In the genomic region with DNA sequence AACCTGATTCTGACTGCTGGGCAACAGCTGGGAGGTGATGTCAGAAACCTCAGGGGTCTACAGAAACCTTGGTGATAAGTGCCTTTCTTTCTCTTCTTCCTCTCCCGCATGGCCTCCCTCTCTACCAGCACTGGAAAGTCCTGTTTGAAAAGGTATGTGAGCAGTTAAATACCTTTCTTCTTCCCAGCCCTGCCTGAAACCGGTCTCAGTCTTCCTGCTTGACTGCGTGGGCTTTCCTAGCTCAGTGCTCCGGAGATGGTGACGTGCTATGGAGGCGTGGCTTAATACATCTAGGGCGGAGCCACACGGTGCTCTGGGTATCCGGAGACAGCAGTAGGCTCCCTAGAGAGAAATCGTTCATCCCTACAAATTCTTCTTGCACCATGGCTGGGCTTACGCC, we compare ENCODE assay signal across 9 mouse cellular contexts. TPM values are rescaled to one million over a fixed set of nuclear protein-coding genes. Genes with fewer than 3 reads are reported as not detected.
A peak's percentile ranks its signal among the peaks of the same experiment; 100 is the strongest.
DNase-seq lines count a peak whose midpoint lies in the region; ATAC-seq and TF ChIP-seq lines count a peak whose summit lies in the region.
"Had no signal": no experiment of that assay in that cellular context is flagged by ENCODE, and none has a peak within 500 bp of the region (broad histone marks: within the 10 kb centered on the region; RNA-seq: fewer than 3 reads in every experiment).

No protein-coding gene starts in this region.

- H3K36me3 ChIP-seq in hindbrain, embryonic 11.5 days (ENCODE audit: control insufficient read depth, insufficient read depth, low read length): no peaks in the 10 kb centered on the region
- no peaks in the 10 kb centered on the region for H3K36me3 ChIP-seq in lung, embryonic 14.5 days (ENCODE audit: insufficient read depth)

- peak overlapping the region; percentile 98 for H3K4me2 ChIP-seq in hindbrain, embryonic 11.5 days (replicated peaks; ENCODE audit: low read depth, low read length)
- peak overlapping the region; percentile 99 for H3K4me2 ChIP-seq in lung, embryonic 14.5 days

- H3K9me3 ChIP-seq in hindbrain, embryonic 11.5 days (ENCODE audit: control insufficient read depth, low read length): no peaks in the 10 kb centered on the region
- H3K9me3 ChIP-seq in lung, embryonic 14.5 days (ENCODE audit: low read depth, low read length): no peaks in the 10 kb centered on the region

- peak; percentile 69 for DNase-seq in Muller cell, postnatal 12 days (ENCODE audit: inconsistent ontology term)
- DNase-seq in cerebellum, adult 9-11 months: peak; percentile 45
- DNase-seq in frontal cortex, postnatal 14 days (ENCODE audit: low spot score in 2 of 2): peak; percentile 70 to 77
- DNase-seq in hindbrain, embryonic 11.5 days (ENCODE audit: low spot score): peak; percentile 87
- peak; percentile 57 for DNase-seq in layer of hippocampus, adult 9-10 months (ENCODE audit: low spot score)
- peak; percentile 90 for DNase-seq in lung, embryonic 14.5 days
- peak; percentile 84 for DNase-seq in thymus, postnatal 14 days

- peak overlapping the region; percentile 60 for H3K27ac ChIP-seq in hindbrain, embryonic 11.5 days (ENCODE audit: low read depth, low read length)
- H3K27ac ChIP-seq in lung, embryonic 14.5 days (ENCODE audit: low read depth): no peak overlapping the region

- H3K4me1 ChIP-seq in hindbrain, embryonic 11.5 days (replicated peaks; ENCODE audit: control insufficient read depth, insufficient read depth, low read length): peaks cover 4% of the 10 kb centered on the region; the same call in 1 of the 2 replicates
- peaks cover 15% of the 10 kb centered on the region for H3K4me1 ChIP-seq in lung, embryonic 14.5 days (ENCODE audit: insufficient read depth)

- H3K27me3 ChIP-seq in hindbrain, embryonic 11.5 days (ENCODE audit: control insufficient read depth, insufficient read depth, low read length): no peaks in the 10 kb centered on the region; the same call in 1 of the 2 replicates
- H3K27me3 ChIP-seq in lung, embryonic 14.5 days (ENCODE audit: insufficient read depth, low read length): peaks cover 39% of the 10 kb centered on the region

- peak; percentile 69 for ATAC-seq in hindbrain, embryonic 11.5 days (ENCODE audit: low FRiP score)
- peak; percentile 59; the same call in 1 of the 2 replicates for ATAC-seq in lung, embryonic 14.5 days (ENCODE audit: insufficient read depth)
- ATAC-seq in neutrophil, adult 5-6 weeks (ENCODE audit: extremely low read depth, insufficient number of reproducible peaks, low FRiP score, poor library complexity, severe bottlenecking): peak; percentile 60; the same call in 1 of the 2 replicates

- 2% methylated on average over 11 of the region's 11 CpGs for WGBS in hindbrain, embryonic 11.5 days
- WGBS in lung, embryonic 14.5 days: 2% methylated on average over 11 of the region's 11 CpGs

- peak overlapping the region; percentile 83 for H3K9ac ChIP-seq in hindbrain, embryonic 11.5 days (ENCODE audit: low read depth, low read length)
- H3K9ac ChIP-seq in lung, embryonic 14.5 days: no peak overlapping the region

- no peak for TF ChIP-seq CTCF in lung, embryonic 14.5 days (IDR thresholded peaks at IDR 0.05; ENCODE audit: low read depth)

- peak overlapping the region; percentile 78 for H3K4me3 ChIP-seq in hindbrain, embryonic 11.5 days (ENCODE audit: low read depth, low read length)
- H3K4me3 ChIP-seq in lung, embryonic 14.5 days (ENCODE audit: low read depth, low read length): peak overlapping the region; percentile 63; the same call in 1 of the 2 replicates
- H3K4me3 ChIP-seq: erythroblast, embryonic 14.5 days had no signal

RNA-seq across cellular contexts. Expression of a gene that starts 1.8 kb away (rescaled TPM):
- polyA plus RNA-seq in hindbrain, embryonic 11.5 days (2014; fragmentation: Nextera tagmentation; extraction: Ambion mirVana): 13.4 and 16.4 TPM in 2 replicates
- polyA plus RNA-seq in lung, embryonic 14.5 days (2014; fragmentation: Nextera tagmentation; extraction: Ambion mirVana): 1.5 and 1.7 TPM in 2 replicates
- 0.25 TPM in 1 of 2 replicates, not detected in the other for total RNA-seq in neutrophil, adult 5-6 weeks (2017)
- polyA plus RNA-seq: erythroblast, embryonic 14.5 days had no signal
